Mouse (Mus musculus): ENCODE results near the gene Lix1l. TPM values are rescaled to one million over a fixed set of nuclear protein-coding genes. Genes with fewer than 3 reads are reported as not detected.

Gene Lix1l
- polyA plus RNA-seq, 1 experiment from 2014 or later: 6.7 TPM

DNA sequence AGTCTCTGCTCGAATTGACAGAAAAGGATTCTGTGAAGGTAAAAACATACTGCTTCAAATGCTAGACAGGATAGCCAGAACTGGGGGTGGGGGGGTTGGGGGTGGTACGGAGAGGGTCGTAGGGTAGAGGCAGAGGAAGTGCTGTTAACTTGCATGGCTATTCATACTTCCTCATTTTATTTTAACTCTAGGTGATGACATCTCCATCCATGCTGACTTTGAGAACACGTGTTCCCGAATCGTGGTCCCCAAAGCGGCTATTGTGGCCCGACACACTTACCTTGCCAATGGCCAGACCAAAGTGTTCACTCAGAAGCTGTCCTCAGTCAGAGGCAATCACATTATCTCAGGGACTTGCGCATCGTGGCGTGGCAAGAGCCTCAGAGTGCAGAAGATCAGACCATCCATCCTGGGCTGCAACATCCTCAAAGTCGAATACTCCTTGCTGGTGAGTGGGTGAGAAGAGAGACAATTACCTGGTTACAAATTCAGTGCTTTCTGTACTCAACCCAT, 41.5 kb upstream of the Lix1l start:
- H3K9me3 ChIP-seq: no peaks in the 10 kb centered on the region
- peaks cover 23% of the 10 kb centered on the region for H3K36me3 ChIP-seq
- H3K27me3 ChIP-seq (replicated peaks): no peaks in the 10 kb centered on the region
- no peak for ATAC-seq (ENCODE audit: low FRiP score, low read depth)
- H3K27ac ChIP-seq: no peak overlapping the region
- WGBS: 85% methylated on average over 12 of the region's 12 CpGs
- peak overlapping the region; percentile 85 for H3K4me2 ChIP-seq (replicated peaks)
- H3K9ac ChIP-seq: peak overlapping the region; percentile 22; the same call in 1 of the 2 replicates
- H3K4me3 ChIP-seq: peak overlapping the region; percentile 61
- H3K4me1 ChIP-seq: peaks cover 41% of the 10 kb centered on the region

DNA sequence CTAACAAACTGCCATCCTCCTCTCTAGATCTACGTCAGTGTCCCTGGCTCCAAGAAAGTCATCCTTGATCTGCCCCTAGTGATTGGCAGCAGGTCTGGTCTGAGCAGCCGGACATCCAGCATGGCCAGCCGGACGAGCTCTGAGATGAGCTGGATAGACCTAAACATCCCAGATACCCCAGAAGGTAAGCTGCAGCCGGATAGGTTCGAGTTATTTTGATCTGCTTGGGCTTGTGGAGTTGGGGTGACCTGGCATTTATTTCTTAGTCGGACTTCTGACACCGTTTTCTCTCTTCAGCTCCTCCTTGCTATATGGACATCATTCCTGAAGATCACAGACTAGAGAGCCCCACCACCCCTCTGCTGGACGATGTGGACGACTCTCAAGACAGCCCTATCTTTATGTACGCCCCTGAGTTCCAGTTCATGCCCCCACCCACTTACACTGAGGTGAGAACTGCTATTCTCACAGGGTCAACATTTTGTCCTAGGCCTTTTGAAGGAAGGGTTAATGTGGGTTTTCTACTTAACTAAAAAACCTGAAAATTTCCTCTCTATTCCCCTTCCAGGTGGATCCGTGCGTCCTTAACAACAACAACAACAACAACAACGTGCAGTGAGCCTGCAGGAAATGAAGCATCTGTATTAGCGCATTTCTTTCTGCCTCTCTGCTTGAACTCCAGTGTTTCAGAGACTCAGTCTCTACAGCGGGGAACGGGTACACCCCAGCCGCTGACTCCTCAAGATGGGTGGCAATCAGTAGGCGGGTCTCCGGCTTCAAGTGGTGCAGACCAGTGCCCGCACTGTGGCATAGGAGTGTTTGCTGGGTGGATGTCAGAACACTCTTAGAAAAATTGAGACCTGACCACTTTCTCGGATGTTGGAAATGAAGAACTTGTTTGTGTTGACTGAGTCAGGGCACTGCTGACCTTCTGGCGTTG, 40.8 kb upstream of the Lix1l start:
- H3K9ac ChIP-seq: 0 out of 2 replicates have a peak overlapping the region, but pooled peaks have one; percentile 22
- 91% methylated on average over 23 of the region's 23 CpGs for WGBS
- H3K4me3 ChIP-seq: peak overlapping the region; percentile 61
- peaks cover 37% of the 10 kb centered on the region for H3K4me1 ChIP-seq
- H3K4me2 ChIP-seq (replicated peaks): peak overlapping the region; percentile 85
- ATAC-seq (ENCODE audit: low FRiP score, low read depth): no peak
- H3K27ac ChIP-seq: no peak overlapping the region
- peaks cover 23% of the 10 kb centered on the region for H3K36me3 ChIP-seq
- no peaks in the 10 kb centered on the region for H3K9me3 ChIP-seq
- H3K27me3 ChIP-seq (replicated peaks): no peaks in the 10 kb centered on the region

- Histone ChIP-seq H3K4me1 (peaks cover 37% of the 10 kb centered on the region), H3K9ac (no peak overlapping the region), H3K27ac (no peak overlapping the region), H3K4me3 (no peak overlapping the region), H3K9me3 (no peaks in the 10 kb centered on the region), H3K36me3 (peaks cover 23% of the 10 kb centered on the region), H3K4me2 (replicated peaks) (peak overlapping the region; percentile 85), H3K27me3 (replicated peaks) (no peaks in the 10 kb centered on the region)
- WGBS: 84% methylated on average over 9 of the region's 9 CpGs
- no peak for ATAC-seq (ENCODE audit: low FRiP score, low read depth)
Measured at GRCm38 (mm10) chr3:96560881-96561668, 39.9 kb upstream of the Lix1l start.

GRCm38 (mm10) chr3:96561946-96562681, 38.8 kb upstream of the Lix1l start:
- no peak overlapping the region for H3K9ac ChIP-seq
- H3K9me3 ChIP-seq: no peaks in the 10 kb centered on the region
- H3K4me1 ChIP-seq: peaks cover 31% of the 10 kb centered on the region
- WGBS: 54% methylated on average over 10 of the region's 10 CpGs
- no peaks in the 10 kb centered on the region for H3K27me3 ChIP-seq (replicated peaks)
- peaks cover 23% of the 10 kb centered on the region for H3K36me3 ChIP-seq
- H3K27ac ChIP-seq: no peak overlapping the region
- ATAC-seq (ENCODE audit: low FRiP score, low read depth): no peak
- 0 out of 2 replicates have a peak overlapping the region, but pooled peaks have one; percentile 18 for H3K4me2 ChIP-seq (replicated peaks)
- H3K4me3 ChIP-seq: no peak overlapping the region

GRCm38 (mm10) chr3:96563267-96563666, 37.7 kb upstream of the Lix1l start:
- ATAC-seq (ENCODE audit: low FRiP score, low read depth): no peak
- no peak overlapping the region for H3K4me3 ChIP-seq
- no peak overlapping the region for H3K4me2 ChIP-seq (replicated peaks)
- 96% methylated on average over 8 of the region's 8 CpGs for WGBS
- no peaks in the 10 kb centered on the region for H3K27me3 ChIP-seq (replicated peaks)
- no peak overlapping the region for H3K27ac ChIP-seq
- no peak overlapping the region for H3K9ac ChIP-seq
- no peaks in the 10 kb centered on the region for H3K9me3 ChIP-seq
- peaks cover 23% of the 10 kb centered on the region for H3K36me3 ChIP-seq
- H3K4me1 ChIP-seq: peaks cover 30% of the 10 kb centered on the region

GRCm38 (mm10) chr3:96563911-96564632, 36.9 kb upstream of the Lix1l start:
- Histone ChIP-seq H3K4me1 (peaks cover 30% of the 10 kb centered on the region), H3K27ac (no peak overlapping the region), H3K27me3 (replicated peaks) (no peaks in the 10 kb centered on the region), H3K4me3 (no peak overlapping the region), H3K9ac (no peak overlapping the region), H3K4me2 (replicated peaks) (no peak overlapping the region), H3K36me3 (peaks cover 23% of the 10 kb centered on the region), H3K9me3 (no peaks in the 10 kb centered on the region)
- no peak for ATAC-seq (ENCODE audit: low FRiP score, low read depth)
- WGBS: 74% methylated on average over 10 of the region's 10 CpGs

- H3K4me3 ChIP-seq: no peak overlapping the region
- peaks cover 25% of the 10 kb centered on the region for H3K4me1 ChIP-seq
- no peak for ATAC-seq (ENCODE audit: low FRiP score, low read depth)
- no peak overlapping the region for H3K27ac ChIP-seq
- no peak overlapping the region for H3K4me2 ChIP-seq (replicated peaks)
- no peaks in the 10 kb centered on the region for H3K9me3 ChIP-seq
- WGBS: 70% methylated on average over 7 of the region's 7 CpGs
- no peak overlapping the region for H3K9ac ChIP-seq
- peaks cover 19% of the 10 kb centered on the region for H3K36me3 ChIP-seq
- no peaks in the 10 kb centered on the region for H3K27me3 ChIP-seq (replicated peaks)
Measured at GRCm38 (mm10) chr3:96564633-96565032, 36.3 kb upstream of the Lix1l start.

DNA sequence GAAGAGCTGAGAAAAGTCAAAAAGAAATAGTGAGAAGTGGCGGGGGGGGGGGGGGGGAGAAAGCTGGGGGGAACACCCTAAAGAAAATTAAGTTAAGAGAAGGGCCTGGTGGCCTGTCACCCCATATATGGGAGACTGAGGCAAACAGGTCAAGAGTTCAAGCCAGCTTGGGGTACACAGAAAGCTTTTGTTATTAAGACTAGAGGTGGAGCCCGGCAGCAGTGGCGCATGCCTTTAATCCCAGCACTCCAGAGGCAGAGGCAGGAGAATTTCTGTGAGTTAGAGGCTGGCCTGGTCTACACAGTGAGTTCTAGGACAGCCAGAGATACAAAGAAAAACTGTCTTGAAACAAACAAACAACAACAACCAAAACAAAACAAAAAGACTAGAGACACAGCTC, 35.8 kb upstream of the Lix1l start:
- Histone ChIP-seq H3K4me1 (peaks cover 20% of the 10 kb centered on the region), H3K27ac (no peak overlapping the region), H3K4me2 (replicated peaks) (no peak overlapping the region), H3K9ac (no peak overlapping the region), H3K27me3 (replicated peaks) (no peaks in the 10 kb centered on the region), H3K9me3 (no peaks in the 10 kb centered on the region), H3K36me3 (peaks cover 14% of the 10 kb centered on the region), H3K4me3 (no peak overlapping the region)
- 78% methylated on average over 3 of the region's 3 CpGs for WGBS
- ATAC-seq (ENCODE audit: low FRiP score, low read depth): no peak

GRCm38 (mm10) chr3:96566661-96567450, 34.1 kb upstream of the Lix1l start:
- peaks cover 5% of the 10 kb centered on the region for H3K4me1 ChIP-seq
- ATAC-seq (ENCODE audit: low FRiP score, low read depth): no peak
- no peak overlapping the region for H3K27ac ChIP-seq
- no peak overlapping the region for H3K9ac ChIP-seq
- no peak overlapping the region for H3K4me2 ChIP-seq (replicated peaks)
- H3K9me3 ChIP-seq: no peaks in the 10 kb centered on the region
- WGBS: 88% methylated on average over 8 of the region's 8 CpGs
- no peaks in the 10 kb centered on the region for H3K36me3 ChIP-seq
- H3K27me3 ChIP-seq (replicated peaks): no peaks in the 10 kb centered on the region
- H3K4me3 ChIP-seq: no peak overlapping the region

GRCm38 (mm10) chr3:96568605-96569004, 32.3 kb upstream of the Lix1l start:
- Histone ChIP-seq H3K36me3 (no peaks in the 10 kb centered on the region), H3K9me3 (no peaks in the 10 kb centered on the region), H3K9ac (no peak overlapping the region), H3K4me3 (no peak overlapping the region), H3K27me3 (replicated peaks) (no peaks in the 10 kb centered on the region), H3K4me2 (replicated peaks) (no peak overlapping the region), H3K27ac (no peak overlapping the region), H3K4me1 (no peaks in the 10 kb centered on the region; the same call in 1 of the 2 replicates)
- no peak for ATAC-seq (ENCODE audit: low FRiP score, low read depth)
- WGBS: 61% methylated on average over 8 of the region's 8 CpGs

- Histone ChIP-seq H3K4me2 (replicated peaks) (no peak overlapping the region), H3K27me3 (replicated peaks) (no peaks in the 10 kb centered on the region), H3K9ac (no peak overlapping the region), H3K4me1 (no peaks in the 10 kb centered on the region; the same call in 1 of the 2 replicates), H3K4me3 (no peak overlapping the region), H3K36me3 (no peaks in the 10 kb centered on the region), H3K27ac (no peak overlapping the region), H3K9me3 (no peaks in the 10 kb centered on the region)
- 92% methylated on average over 13 of the region's 13 CpGs for WGBS
- no peak for ATAC-seq (ENCODE audit: low FRiP score, low read depth)
Measured at GRCm38 (mm10) chr3:96569506-96569905, 31.4 kb upstream of the Lix1l start.

All from neural tube, embryonic 12.5 days (tissue).